Mouse (Mus musculus) heart, adult 11 months (tissue): ENCODE data around the gene Tubb4b.
A peak's percentile ranks its signal among the peaks of the same experiment; 100 is the strongest.

ENCODE experiments used
- DNase-seq: peaks from one replicate; pipeline ENCODE4 v3.0.0; 2022

The Tubb4b gene

GRCm38 (mm10) chr2:25221331-25221772 is 3.1 kb downstream of the Tubb4b start:
- DNase-seq = peak; percentile 87

GRCm38 (mm10) chr2:25218445-25218844 is 6.1 kb downstream of the Tubb4b start, which contains the start of gene Fam166a:
Fam166a (plus strand) TSS chr2:25218745.
- DNase-seq = no peak

- no peak for DNase-seq
These were observed 6.8 kb downstream of the Tubb4b start for GRCm38 (mm10) chr2:25217666-25218065.

- DNase-seq = no peak
These were observed 10.1 kb downstream of the Tubb4b start, which contains the start of gene Stpg3 for GRCm38 (mm10) chr2:25214444-25214843. Stpg3 (minus strand) TSS chr2:25214637.

GRCm38 (mm10) chr2:25213266-25213865 is 11.1 kb downstream of the Tubb4b start:
- DNase-seq = peak; percentile 86

GRCm38 (mm10) chr2:25211121-25211670 is 13.3 kb downstream of the Tubb4b start, which contains the start of gene Nelfb:
Nelfb (minus strand) TSS chr2:25211489.
- DNase-seq = peak; percentile 99

- no peak for DNase-seq
These were observed 13.8 kb downstream of the Tubb4b start for GRCm38 (mm10) chr2:25210686-25211085.

- DNase-seq = no peak
These were observed 16.9 kb downstream of the Tubb4b start for GRCm38 (mm10) chr2:25207593-25207992.

GRCm38 (mm10) chr2:25203631-25204214 is 20.8 kb downstream of the Tubb4b start:
- peak; percentile 90 for DNase-seq

- DNase-seq = peak; percentile 91
These were observed 23.9 kb downstream of the Tubb4b start for GRCm38 (mm10) chr2:25200631-25201030.

- DNase-seq = peak; percentile 92
These were observed 26.6 kb downstream of the Tubb4b start for GRCm38 (mm10) chr2:25197946-25198345.

- DNase-seq = peak; percentile 93
These were observed 27.3 kb downstream of the Tubb4b start for GRCm38 (mm10) chr2:25197191-25197590.

- peak; percentile 100 for DNase-seq
These were observed 28.1 kb downstream of the Tubb4b start, which contains the start of gene Tor4a for GRCm38 (mm10) chr2:25196172-25196954. Tor4a (minus strand) TSS chr2:25196886.

- peak; percentile 99 for DNase-seq
These were observed 29.0 kb downstream of the Tubb4b start for GRCm38 (mm10) chr2:25195211-25196156.

- peak; percentile 96 for DNase-seq
These were observed 29.9 kb downstream of the Tubb4b start for GRCm38 (mm10) chr2:25194486-25195171.

GRCm38 (mm10) chr2:25194006-25194405 is 30.5 kb downstream of the Tubb4b start:
- peak; percentile 93 for DNase-seq

GRCm38 (mm10) chr2:25193330-25193770 is 31.2 kb downstream of the Tubb4b start:
- DNase-seq = peak; percentile 99

GRCm38 (mm10) chr2:25187841-25188240 is 36.7 kb downstream of the Tubb4b start:
- DNase-seq = peak; percentile 85

GRCm38 (mm10) chr2:25186575-25186930 is 37.9 kb downstream of the Tubb4b start:
- peak; percentile 91 for DNase-seq

- DNase-seq = peak; percentile 96
These were observed 38.6 kb downstream of the Tubb4b start for GRCm38 (mm10) chr2:25185625-25186574.
